Mouse (Mus musculus): Measurements from ENCODE around the gene Prpf31.
"Not testable (repeated sequence)": the region's sequence is repeated elsewhere in the genome, so short reads cannot be mapped to it uniquely, and the experiment has no call there.

Prpf31 gene

GRCm38 (mm10) chr7:3629543-3630477, at the start of gene Prpf31, which contains the start of gene Tfpt:
Gene Prpf31 (plus strand): TSS chr7:3629985.
Gene Tfpt (minus strand): TSS chr7:3629929.
- peak; percentile 94 for ATAC-seq (ENCODE audit: low TSS enrichment)

DNA sequence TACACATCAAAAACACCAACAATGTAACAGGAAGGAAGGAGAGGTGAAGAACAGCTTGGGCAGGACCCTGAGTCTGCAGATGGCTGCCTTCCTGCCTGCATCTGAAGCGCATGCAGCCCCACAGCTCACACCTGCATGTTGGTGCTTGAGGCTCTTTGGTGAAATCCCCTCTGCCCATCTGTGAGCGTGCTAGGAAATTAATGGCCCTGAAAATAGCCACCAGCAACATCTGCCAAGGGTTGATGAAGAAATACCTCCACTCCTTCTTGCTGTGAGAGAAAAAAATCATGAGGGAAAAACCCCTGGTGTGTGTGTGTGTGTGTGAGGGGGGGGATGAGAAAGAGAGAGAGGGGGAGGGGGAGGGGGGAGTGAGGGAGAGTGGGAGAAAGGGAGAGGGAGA, 49.8 kb upstream of the Prpf31 start:
- no peak for ATAC-seq (ENCODE audit: low TSS enrichment)

DNA sequence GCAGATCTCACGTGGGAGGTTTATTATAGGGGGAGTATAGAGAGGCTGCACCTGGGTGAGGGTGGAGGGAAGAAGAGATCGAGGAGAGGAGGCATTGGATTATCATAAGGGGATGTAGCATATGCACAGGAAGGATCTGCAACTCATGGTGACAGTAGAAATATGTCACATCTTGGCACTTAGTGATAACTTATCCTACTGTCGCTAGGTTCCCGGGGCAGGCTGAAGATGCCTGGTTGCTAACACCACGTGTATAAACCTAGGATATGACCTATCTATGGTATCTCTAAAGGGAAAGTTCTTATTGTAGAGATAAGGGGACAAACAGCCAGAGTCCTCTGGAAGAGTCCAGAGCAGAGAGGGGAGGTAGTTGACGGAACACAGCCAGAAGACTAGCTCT, 44.0 kb upstream of the Prpf31 start:
- no peak for ATAC-seq (ENCODE audit: low TSS enrichment)

DNA sequence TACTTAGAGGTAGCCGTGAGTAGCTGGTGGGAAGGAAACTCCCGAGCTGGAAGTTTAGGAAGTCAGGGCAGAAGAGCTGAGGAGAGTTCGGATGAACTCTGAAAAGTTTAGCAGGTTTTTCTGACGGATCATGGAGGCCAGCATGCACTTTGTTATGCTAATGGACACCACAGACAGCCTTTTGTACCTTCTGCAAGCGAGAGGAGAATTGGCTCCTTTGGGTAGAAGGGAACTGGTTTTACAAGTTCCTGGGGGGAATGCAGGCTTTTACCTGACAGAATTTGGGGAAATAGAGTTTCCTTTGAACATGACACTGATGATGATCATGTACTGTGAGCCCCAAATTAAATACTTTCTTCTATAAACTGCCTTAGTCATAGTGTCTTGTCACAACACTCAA, 43.5 kb upstream of the Prpf31 start:
- no peak for ATAC-seq (ENCODE audit: low TSS enrichment)

DNA sequence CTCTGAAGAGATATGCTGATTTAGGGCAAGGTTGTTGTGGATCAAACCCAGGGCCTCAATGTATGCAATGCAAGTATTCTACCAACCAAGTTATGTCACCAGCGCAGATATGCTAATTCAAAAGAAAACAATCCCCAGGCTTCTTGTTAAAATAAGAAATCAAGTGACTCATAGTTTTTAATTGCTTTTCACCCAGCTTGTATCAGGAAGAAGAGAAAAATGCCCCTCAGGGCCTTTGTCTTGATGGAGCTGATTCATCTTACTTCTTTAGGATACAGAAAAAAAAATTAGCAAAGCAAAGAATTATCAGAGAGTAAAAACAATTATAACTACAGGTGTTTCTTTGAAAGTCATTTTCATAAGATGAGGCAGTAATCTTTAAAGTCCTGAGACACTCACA, 42.5 kb upstream of the Prpf31 start:
- no peak for ATAC-seq (ENCODE audit: low TSS enrichment)

DNA sequence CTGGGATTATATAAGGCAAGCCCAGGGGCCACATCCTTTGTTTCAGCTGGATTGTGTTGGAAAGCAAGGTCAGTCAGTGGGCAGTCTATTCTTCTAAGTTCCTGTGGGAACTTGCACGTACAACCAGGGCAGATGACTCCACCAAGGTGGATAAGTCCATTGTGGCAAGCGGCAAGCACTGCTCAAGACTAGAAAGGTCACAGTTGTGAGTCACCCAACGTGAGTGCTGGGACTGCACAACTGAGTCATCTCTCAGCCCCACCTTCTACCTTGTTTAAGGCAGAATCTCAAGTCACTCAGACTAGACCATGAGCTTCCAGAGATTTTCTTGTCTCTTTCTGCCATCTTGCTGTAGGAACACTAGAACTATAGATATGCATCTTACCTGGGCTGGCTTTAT, 39.2 kb upstream of the Prpf31 start:
- no peak for ATAC-seq (ENCODE audit: low TSS enrichment)

GRCm38 (mm10) chr7:3591534-3591933, 38.3 kb upstream of the Prpf31 start:
- no peak for ATAC-seq (ENCODE audit: low TSS enrichment)

DNA sequence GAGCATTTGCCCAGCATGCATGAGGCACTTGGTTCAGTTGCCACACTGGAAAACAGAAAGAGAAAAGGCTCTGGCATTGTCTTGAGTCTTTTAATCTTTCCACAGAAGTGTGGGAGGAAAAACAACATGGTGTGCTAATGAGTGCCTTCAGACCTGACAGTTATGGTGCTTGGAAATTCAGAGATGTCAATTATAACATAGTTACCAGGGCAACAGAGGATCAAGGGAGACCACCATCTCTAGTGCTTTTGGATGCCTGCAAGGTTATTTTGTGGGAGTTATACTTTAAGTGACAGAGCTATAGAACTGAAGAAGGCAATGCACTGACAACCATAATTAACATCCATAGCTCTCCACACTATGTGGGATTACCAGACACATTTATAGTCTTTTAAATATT, 35.9 kb upstream of the Prpf31 start:
- no peak for ATAC-seq (ENCODE audit: low TSS enrichment)

- no peak for ATAC-seq (ENCODE audit: low TSS enrichment)
Observed at GRCm38 (mm10) chr7:3594686-3595085, 35.1 kb upstream of the Prpf31 start.

DNA sequence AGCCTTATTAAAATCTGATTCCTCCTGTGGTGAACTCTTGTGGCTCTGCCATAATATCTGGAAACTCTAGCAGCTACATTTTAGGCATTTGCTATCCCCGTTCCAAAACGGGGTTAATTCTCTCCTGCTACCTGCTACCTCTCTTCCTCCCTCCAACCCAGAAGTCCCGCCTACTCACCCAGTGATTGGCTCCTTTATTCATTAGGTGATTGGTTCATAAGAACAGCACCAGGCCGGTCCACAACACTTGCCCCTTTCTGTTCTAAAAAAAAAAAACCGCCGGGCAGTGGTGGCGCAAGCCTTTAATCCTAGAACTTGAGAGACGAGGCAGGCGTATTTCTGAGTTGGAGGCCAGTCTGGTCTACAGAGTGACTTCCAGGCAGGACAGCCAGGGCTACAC, 34.6 kb upstream of the Prpf31 start:
- ATAC-seq (ENCODE audit: low TSS enrichment): no peak

DNA sequence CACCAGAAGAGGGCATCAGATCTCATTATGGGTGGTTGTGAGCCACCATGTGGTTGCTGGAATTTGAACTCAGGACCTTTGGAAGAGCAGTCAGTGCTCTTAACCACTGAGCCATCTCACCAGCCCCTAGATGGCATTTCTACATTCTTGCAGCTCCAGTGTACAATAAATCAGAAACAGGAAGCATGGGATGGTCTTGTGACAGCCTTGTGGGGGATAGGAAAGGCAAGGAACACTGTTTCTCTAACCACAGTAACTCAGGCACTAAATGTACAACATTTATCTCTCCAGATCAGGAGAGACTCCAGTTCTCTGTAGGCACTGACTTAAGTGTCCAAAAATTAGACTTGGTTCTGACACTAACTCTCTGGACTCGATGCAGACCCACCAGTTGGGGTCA, 32.0 kb upstream of the Prpf31 start:
- not testable (repeated sequence) for ATAC-seq (ENCODE audit: low TSS enrichment)

GRCm38 (mm10) chr7:3601119-3601518, 28.7 kb upstream of the Prpf31 start:
- ATAC-seq (ENCODE audit: low TSS enrichment): peak; percentile 62; the same call in 1 of the 2 replicates

GRCm38 (mm10) chr7:3606798-3607197, 23.0 kb upstream of the Prpf31 start:
- no peak for ATAC-seq (ENCODE audit: low TSS enrichment)

GRCm38 (mm10) chr7:3607391-3607790, 22.4 kb upstream of the Prpf31 start:
- no peak for ATAC-seq (ENCODE audit: low TSS enrichment)

- ATAC-seq (ENCODE audit: low TSS enrichment): no peak
Observed at GRCm38 (mm10) chr7:3608668-3609067, 21.1 kb upstream of the Prpf31 start.

GRCm38 (mm10) chr7:3609082-3609481, 20.7 kb upstream of the Prpf31 start:
- ATAC-seq (ENCODE audit: low TSS enrichment): no peak

GRCm38 (mm10) chr7:3610437-3610836, 19.3 kb upstream of the Prpf31 start:
- no peak for ATAC-seq (ENCODE audit: low TSS enrichment)

DNA sequence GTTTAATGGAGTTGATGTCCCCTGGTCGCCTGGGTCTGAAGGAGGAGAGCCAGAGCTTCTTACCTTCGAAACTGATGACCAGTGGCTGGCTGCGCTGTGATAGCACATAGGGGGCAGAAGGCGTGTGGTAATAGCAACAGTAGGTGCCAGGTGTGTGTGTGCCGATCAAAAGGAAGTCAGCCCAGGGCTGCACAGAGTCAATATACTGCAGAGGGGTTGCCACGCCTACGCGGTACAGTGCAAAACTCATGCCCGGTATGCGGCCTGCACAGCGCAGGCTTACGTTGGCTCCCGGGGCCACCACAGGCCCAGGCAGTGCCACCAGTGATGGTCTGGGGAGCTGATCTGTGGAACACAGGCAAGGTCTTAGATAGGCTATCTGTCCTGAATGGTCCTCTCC, 18.8 kb upstream of the Prpf31 start:
- ATAC-seq (ENCODE audit: low TSS enrichment): no peak

DNA sequence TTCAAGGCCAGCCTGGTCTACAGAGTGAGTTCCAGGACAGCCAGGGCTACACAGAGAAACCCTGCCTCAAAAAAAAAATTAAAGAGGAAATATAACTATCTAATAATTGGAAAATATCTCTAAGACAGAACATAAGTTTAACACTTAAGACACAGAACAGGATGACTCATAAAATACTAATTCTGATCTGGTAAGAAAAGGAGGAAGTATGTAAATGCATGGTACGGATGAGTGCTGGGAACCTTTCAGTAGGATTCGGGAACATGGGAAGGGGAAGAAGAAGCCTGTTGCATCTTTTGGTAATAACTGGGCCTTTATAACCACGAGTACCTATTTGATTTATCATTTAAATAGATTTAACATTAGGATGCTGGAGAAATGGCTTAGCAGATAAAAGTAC, 15.8 kb upstream of the Prpf31 start:
- ATAC-seq (ENCODE audit: low TSS enrichment): no peak

GRCm38 (mm10) chr7:3616057-3616388, 13.8 kb upstream of the Prpf31 start, which contains the start of gene Oscar:
Gene Oscar (minus strand): TSS chr7:3616157.
- no peak for ATAC-seq (ENCODE audit: low TSS enrichment)

DNA sequence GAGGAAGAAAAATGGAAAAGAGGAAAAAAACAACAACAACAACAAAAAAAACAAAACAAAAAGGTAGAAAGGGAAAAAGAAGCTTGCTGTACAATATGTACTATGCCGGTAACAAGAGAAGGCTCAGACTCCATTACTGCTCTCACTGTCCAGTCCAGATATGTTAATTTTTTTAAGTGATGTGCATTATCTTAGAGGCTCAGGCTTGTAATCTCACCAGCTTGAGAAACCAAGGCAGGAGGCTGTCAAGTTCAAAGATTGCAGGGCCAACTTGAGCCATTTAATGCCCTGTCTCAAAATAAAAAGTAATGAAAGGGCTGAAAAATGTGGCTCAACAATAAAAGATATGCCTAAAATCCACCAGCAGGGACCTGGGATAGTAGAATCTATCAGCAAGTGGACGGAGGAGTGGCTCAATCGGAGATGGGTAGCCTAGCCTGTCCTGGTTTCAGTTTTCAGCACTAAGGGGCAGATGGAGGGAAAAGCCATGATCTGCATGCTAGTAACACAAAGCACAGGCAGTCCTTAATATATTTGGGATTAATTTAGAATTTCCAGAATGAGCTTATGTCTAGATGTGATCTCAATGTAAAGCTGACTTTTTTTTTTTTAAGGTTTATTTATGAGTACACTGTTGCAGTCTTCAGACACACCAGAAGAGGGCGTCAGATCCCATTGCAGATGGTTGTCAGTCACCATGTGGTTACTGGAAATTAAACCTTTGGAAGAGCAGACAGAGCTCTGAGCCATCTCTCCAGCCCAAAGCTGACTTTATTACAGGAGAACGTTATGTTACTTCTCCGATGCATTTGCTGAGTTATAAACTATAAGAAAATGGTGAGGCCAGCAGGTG, 13.2 kb upstream of the Prpf31 start:
- ATAC-seq (ENCODE audit: low TSS enrichment): peak; percentile 11; the same call in 1 of the 2 replicates

GRCm38 (mm10) chr7:3617242-3617995, 12.4 kb upstream of the Prpf31 start, which contains the start of gene Ndufa3:
Gene Ndufa3 (plus strand): TSS chr7:3617373.
- peak; percentile 98 for ATAC-seq (ENCODE audit: low TSS enrichment)
